Mouse (Mus musculus): Measurements from ENCODE around the gene Zfp628.

Zfp628 gene

GRCm38 (mm10) chr7:4917494-4917893, 2.5 kb downstream of the Zfp628 start:
- in situ Hi-C loops (cut with MseI, MboI) = no loop called here

GRCm38 (mm10) chr7:4918681-4919080, 3.7 kb downstream of the Zfp628 start:
- in situ Hi-C loops (cut with MseI, MboI) = no loop called here

GRCm38 (mm10) chr7:4919096-4919495, 4.1 kb downstream of the Zfp628 start:
- in situ Hi-C loops (cut with MseI, MboI) = no loop called here

- in situ Hi-C loops (cut with MseI, MboI) = no loop called here
Observed at GRCm38 (mm10) chr7:4919971-4920370, 5.0 kb downstream of the Zfp628 start.

- in situ Hi-C loops (cut with MseI, MboI) = no loop called here
Observed at GRCm38 (mm10) chr7:4920496-4920895, 5.5 kb downstream of the Zfp628 start.

GRCm38 (mm10) chr7:4920976-4921823, 6.2 kb downstream of the Zfp628 start:
- in situ Hi-C loops (cut with MseI, MboI) = no loop called here

- in situ Hi-C loops (cut with MseI, MboI) = no loop called here
Observed at GRCm38 (mm10) chr7:4921824-4922482, 6.9 kb downstream of the Zfp628 start, which contains the start of gene Nat14. TSS of gene Nat14 (plus strand) at chr7:4922028.

- in situ Hi-C loops (cut with MseI, MboI) = no loop called here
Observed at GRCm38 (mm10) chr7:4922508-4922907, 7.5 kb downstream of the Zfp628 start.

- in situ Hi-C loops (cut with MseI, MboI) = no loop called here
Observed at GRCm38 (mm10) chr7:4922931-4923565, 8.0 kb downstream of the Zfp628 start.

GRCm38 (mm10) chr7:4923586-4924364, 8.8 kb downstream of the Zfp628 start:
- in situ Hi-C loops (cut with MseI, MboI) = no loop called here

GRCm38 (mm10) chr7:4924483-4924882, 9.5 kb downstream of the Zfp628 start:
- in situ Hi-C loops (cut with MseI, MboI) = no loop called here

GRCm38 (mm10) chr7:4924891-4925301, 9.9 kb downstream of the Zfp628 start:
- in situ Hi-C loops (cut with MseI, MboI) = no loop called here

- in situ Hi-C loops (cut with MseI, MboI) = no loop called here
Observed at GRCm38 (mm10) chr7:4925441-4926381, 10.7 kb downstream of the Zfp628 start, which contains the start of gene Ssc5d. TSS of gene Ssc5d (plus strand) at chr7:4925785.

GRCm38 (mm10) chr7:4926849-4927248, 11.8 kb downstream of the Zfp628 start:
- in situ Hi-C loops (cut with MseI, MboI) = no loop called here

- in situ Hi-C loops (cut with MseI, MboI) = no loop called here
Observed at GRCm38 (mm10) chr7:4927711-4928110, 12.7 kb downstream of the Zfp628 start.

- in situ Hi-C loops (cut with MseI, MboI) = no loop called here
Observed at GRCm38 (mm10) chr7:4928323-4928722, 13.3 kb downstream of the Zfp628 start.

GRCm38 (mm10) chr7:4933103-4933502, 18.1 kb downstream of the Zfp628 start:
- in situ Hi-C loops (cut with MseI, MboI) = no loop called here

- in situ Hi-C loops (cut with MseI, MboI) = no loop called here
Observed at GRCm38 (mm10) chr7:4934160-4934914, 19.3 kb downstream of the Zfp628 start.

GRCm38 (mm10) chr7:4936832-4937231, 21.8 kb downstream of the Zfp628 start:
- in situ Hi-C loops (cut with MseI, MboI) = no loop called here

- in situ Hi-C loops (cut with MseI, MboI) = no loop called here
Observed at GRCm38 (mm10) chr7:4937392-4937791, 22.4 kb downstream of the Zfp628 start.

Data from mouse trophoblast stem cell (cell line).